Mouse (Mus musculus) CD4-positive, CD25-positive, alpha-beta regulatory T cell, adult 4 months (primary cell): ENCODE data around the gene Mlph. TPM values are rescaled to one million over a fixed set of nuclear protein-coding genes. Genes with fewer than 3 reads are reported as not detected.

Source experiments
- ATAC-seq: one replicate; pipeline ENCODE4 v1.8.0; 2017
- polyA plus RNA-seq, 2 experiments: library from polyadenylated mRNA; unstranded; fragments of 100-300 nt; shearing (Covaris generic); gene quantifications; one replicate each; pipeline ENCODE4 v1.2.1; 2017

Gene Mlph
- polyA plus RNA-seq, 2 experiments from 2014 or later: not detected

- ATAC-seq: no peak
Observed at GRCm38 (mm10) chr1:90909161-90909560, 5.7 kb upstream of the Mlph start.

GRCm38 (mm10) chr1:90909631-90910152 is 5.2 kb upstream of the Mlph start:
- ATAC-seq: no peak

GRCm38 (mm10) chr1:90913231-90913630 is 1.7 kb upstream of the Mlph start:
- no peak for ATAC-seq

- ATAC-seq: no peak
Observed at GRCm38 (mm10) chr1:90917509-90917908, 2.6 kb downstream of the Mlph start.

DNA sequence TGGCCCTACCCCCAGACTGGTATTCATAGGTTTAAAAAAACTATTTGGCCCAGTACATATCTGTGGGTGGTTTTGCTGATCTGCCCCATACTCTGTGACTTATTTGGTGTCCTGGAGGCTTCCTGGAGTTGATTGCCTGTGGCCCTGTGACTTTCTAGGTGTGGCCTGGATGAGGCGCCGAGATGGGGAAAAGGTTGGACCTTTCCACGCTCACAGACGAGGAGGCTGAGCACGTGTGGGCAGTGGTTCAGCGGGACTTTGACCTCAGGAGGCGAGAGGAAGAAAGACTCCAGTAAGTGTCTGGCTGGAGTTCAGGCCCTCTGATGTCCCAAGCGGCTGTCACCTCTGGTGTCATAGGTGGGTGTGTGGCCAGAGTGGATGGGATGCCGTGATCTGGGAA is 6.8 kb downstream of the Mlph start:
- no peak for ATAC-seq

DNA sequence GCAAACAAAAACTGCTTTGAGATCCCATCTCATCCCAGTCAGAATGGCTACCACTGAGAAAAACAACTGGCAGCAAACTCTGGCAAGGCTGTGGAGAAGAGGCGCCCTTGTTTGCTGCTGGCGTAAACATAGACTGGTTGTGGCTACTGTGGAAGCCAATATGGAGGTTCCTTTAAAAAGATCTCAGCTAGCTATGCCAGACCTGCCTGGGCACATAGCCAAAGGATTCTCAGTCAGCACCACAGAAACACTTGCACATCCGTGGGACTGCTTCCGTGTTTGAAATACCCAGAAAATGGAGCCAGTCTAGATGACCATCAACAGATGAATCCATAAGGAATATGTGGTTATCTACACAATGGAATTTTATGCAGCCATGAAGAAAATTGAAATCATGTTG is 11.1 kb downstream of the Mlph start:
- ATAC-seq: no peak

- no peak for ATAC-seq
Observed at GRCm38 (mm10) chr1:90927308-90927707, 12.4 kb downstream of the Mlph start.

GRCm38 (mm10) chr1:90927929-90928574 is 13.2 kb downstream of the Mlph start:
- ATAC-seq: no peak

- ATAC-seq: no peak
Observed at GRCm38 (mm10) chr1:90928575-90928934, 13.7 kb downstream of the Mlph start.

- ATAC-seq: no peak
Observed at GRCm38 (mm10) chr1:90933001-90933400, 18.1 kb downstream of the Mlph start.

DNA sequence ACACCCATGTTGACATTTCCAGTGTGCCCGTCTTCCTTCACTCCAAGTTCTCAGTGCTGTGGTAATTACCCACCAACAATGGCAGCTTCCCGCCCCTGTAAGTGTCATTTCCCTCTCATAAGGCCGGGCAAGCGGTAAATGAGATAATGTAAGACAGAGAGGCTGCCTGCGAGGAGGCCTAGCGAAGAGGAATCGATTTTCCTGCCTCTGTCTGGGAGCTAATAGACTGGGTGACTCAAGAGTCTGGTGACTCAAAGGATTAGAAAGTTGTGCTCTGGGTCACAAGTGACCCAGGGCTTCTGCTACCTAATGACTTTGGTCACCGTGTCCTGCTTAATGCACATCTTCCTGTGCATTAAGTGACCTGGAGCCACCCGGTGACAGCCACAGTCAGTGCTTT is 22.1 kb downstream of the Mlph start:
- ATAC-seq: no peak

DNA sequence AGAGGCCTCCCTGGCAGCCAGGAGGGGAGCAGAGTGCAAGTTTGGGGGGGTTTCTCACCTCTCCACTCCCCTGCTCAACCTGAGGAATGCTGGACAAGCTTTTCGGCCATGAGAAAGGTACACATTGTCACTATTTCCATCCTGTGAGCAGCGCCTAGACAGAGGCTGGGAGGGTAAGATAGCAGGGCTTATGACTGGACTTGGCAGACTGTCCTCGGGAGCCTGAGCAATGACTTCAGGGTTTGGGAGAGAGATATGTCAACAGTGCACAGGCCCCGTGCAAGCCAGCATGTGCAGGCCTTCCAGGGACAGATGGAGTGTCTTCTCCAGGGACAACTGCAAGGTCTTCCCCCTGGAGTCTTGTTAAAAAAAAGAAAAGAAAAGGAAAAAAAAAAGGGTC is 25.1 kb downstream of the Mlph start:
- ATAC-seq: no peak

- no peak for ATAC-seq
Observed at GRCm38 (mm10) chr1:90945171-90945570, 30.3 kb downstream of the Mlph start.

DNA sequence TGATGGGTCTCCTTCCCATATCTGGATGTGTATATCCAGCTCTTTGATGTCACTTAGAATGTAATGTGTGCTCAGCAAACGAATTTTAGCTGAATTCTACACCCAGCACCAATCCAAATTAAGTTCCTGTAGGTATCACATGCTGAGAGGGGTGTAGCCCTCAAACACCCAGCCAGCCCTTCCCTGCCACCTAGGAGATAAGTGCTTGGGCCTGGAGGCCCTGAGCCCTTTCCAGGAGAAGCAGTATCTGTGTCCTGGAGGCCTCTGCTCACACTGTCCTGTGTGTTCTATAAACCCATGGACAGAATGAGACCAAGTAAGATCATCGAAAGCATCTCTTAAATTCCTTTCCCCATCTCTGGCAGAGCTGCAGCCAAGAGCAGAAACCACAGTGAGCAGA is 32.4 kb downstream of the Mlph start:
- no peak for ATAC-seq

DNA sequence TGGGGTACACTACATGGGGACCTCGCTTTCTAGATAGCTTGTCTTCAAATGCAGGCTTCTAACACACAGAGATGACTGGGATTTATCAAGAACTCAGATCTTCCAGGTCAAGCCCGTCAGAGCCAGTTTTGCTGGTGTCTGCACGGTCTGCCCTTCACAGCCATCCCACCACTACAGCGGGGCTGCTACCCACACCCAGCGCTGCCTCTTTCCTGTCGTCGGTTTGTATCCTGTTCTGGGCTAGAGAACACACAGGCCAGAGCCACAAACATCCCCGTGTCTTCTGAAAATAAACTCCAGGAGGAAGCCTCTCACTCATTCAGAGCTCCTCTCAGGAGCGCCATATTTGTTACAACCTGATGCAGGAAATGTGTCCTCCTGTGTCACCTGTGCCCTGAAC is 34.4 kb downstream of the Mlph start:
- ATAC-seq: no peak

GRCm38 (mm10) chr1:90951670-90952069 is 36.8 kb downstream of the Mlph start:
- no peak for ATAC-seq

DNA sequence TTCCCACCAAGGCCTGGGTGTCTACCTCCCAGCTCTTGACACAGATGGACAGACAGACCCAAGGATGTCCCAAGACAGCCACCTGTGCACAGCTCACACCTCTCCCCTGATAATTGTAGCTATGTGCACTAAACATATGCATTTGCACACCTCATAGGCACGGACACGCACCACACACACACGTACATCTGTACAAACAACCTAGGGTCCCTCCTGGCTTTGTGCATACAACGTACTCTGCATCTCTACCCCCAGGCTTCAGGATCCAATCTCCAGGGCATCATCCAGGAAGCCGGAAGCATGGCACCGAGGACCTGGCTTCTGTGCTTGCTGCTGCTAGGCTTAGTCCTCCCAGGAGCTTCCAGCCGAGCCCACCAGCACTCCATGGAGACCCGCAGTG is 37.9 kb downstream of the Mlph start, which contains the start of gene Prlh:
Prlh (plus strand) TSS at position 301 of the 400 bp plus-strand sequence.
- no peak for ATAC-seq

- no peak for ATAC-seq
Observed at GRCm38 (mm10) chr1:90953688-90954087, 38.8 kb downstream of the Mlph start.

DNA sequence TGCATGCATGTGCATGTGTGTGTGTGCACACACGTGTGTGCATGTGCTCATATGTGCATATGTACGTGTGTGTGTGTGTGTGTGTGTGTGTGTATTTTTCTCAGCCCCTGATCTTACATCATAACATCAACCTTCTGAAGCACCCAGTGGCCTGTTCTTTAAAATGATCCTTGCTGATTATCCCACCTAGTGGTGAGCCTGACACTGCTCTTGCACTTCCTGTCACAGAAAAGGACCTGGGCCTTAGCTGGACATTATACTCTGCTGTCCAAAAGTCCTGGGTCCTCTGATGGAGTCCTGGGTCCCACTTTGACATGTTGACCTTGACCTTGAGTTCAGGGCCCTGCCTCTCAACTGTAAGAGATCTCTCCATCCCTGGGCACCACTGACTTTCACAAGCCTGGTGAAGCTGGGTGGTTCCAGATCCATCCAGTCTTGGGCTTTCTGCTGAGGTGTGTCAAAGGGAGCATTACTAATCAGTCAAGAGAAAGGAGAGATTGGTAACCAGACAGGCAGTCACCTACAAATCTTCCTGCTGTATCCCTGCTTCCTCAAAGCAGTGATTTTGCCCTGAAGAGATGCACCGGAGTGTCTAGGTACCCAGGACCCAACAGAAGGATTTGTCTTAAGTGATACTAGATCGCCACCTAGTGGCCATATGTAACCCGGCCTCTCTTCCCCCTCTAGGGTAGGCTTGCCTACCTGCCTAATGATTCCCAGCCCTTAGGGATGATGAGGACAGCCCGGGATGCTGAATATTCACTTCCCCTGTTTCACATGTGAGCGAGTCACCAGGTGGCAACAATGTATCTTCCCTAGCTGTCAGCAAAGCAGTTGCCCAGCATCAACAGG is 41.6 kb downstream of the Mlph start:
- peak; percentile 41 for ATAC-seq

DNA sequence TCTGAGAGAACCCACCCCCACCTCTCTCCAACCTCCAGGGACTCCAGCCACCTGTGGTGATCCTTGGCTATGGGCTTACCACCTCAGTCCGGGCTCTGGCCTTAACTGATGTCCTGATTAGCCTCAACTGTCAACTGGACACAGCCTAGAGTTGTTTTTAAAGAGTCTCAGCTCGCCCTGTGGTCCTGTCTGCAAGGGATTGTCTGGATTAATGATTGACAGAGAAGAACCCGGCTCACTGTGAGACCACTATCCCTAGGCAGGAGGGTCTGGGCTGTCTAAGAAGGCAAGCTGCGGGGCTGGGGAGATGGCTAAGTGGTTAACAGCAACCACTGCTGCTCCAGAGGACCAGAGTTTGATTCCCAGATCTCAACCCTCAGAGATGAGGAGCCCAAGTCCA is 47.6 kb downstream of the Mlph start:
- ATAC-seq: no peak

- ATAC-seq: no peak
Observed at GRCm38 (mm10) chr1:90962994-90963393, 48.1 kb downstream of the Mlph start.

DNA sequence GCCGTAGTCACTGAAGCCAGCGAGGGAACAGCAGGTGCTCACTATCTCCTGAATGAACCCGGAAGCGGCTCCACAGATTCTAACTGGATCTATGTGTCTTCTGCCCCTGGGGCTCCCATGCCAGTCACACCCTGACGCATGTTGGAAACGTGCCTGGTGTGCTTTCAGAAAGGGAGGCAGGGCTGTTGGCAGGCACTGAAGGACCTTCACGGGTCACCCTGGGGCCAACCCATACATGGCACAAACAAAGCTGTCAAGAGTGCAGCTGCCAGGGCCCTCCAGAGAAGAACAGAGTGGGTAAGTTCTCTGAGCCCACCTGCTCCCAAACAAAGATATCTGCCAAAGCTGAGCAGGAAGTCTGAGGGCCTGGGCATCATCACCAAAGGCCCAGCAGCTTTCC is 52.7 kb downstream of the Mlph start:
- no peak for ATAC-seq

GRCm38 (mm10) chr1:90968649-90969048 is 53.8 kb downstream of the Mlph start:
- ATAC-seq: no peak

DNA sequence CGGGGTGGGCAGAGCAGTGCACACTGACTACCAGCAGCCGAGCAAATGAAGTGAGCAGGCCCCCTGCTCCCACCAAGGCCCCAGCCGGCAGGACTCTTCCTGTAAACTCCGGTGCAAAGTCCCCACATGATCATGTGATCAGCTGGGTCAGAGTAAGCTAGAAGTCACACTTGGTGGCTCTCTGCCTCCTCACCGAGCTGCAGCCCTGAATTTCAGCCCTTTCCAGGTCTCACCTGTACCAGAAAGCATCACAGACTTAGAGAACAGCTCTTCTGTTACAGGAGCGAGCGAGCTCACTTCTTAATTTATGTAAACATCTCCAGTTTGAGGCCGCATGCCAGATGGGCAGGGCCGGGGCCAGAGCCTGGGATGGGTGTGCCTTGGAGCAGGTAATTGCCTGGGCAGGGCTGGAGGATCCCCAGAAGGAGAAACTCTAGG is 54.5 kb downstream of the Mlph start, which contains the start of gene Rab17:
Rab17 (minus strand) TSS at position 315 of the 438 bp plus-strand sequence.
- no peak for ATAC-seq
